Mouse (Mus musculus): ENCODE data around the gene Tmsb15l. TPM values are rescaled to one million over a fixed set of nuclear protein-coding genes. Genes with fewer than 3 reads are reported as not detected.
"Not testable (repeated sequence)": the region's sequence is repeated elsewhere in the genome, so short reads cannot be mapped to it uniquely, and the experiment has no call there.

Gene Tmsb15l
- total RNA-seq (2015) (2.1 TPM in 1 of 2 replicates, not detected in the other), total RNA-seq (2017) (3.9 and 10.4 TPM in 2 replicates)

- ATAC-seq (ENCODE audit: poor library complexity, severe bottlenecking) = peak; percentile 98
Measured at GRCm38 (mm10) chrX:136976424-136977084, at the start of gene Tmsb15l, which contains the start of gene Tmsb15b1. Tmsb15l (minus strand) TSS chrX:136976869. Tmsb15b1 (minus strand) TSS chrX:136976874.

GRCm38 (mm10) chrX:137019310-137019709, 42.6 kb upstream of the Tmsb15l start:
- ATAC-seq (ENCODE audit: poor library complexity, severe bottlenecking) = peak; percentile 89

GRCm38 (mm10) chrX:137017668-137018067, 41.0 kb upstream of the Tmsb15l start:
- ATAC-seq (ENCODE audit: poor library complexity, severe bottlenecking) = peak; percentile 55; the same call in 1 of the 2 replicates

- peak; percentile 82 for ATAC-seq (ENCODE audit: poor library complexity, severe bottlenecking)
Measured at GRCm38 (mm10) chrX:137015099-137015709, 38.5 kb upstream of the Tmsb15l start.

GRCm38 (mm10) chrX:136996256-136996655, 19.6 kb upstream of the Tmsb15l start:
- no peak for ATAC-seq (ENCODE audit: poor library complexity, severe bottlenecking)

GRCm38 (mm10) chrX:136993641-136994040, 17.0 kb upstream of the Tmsb15l start:
- no peak for ATAC-seq (ENCODE audit: poor library complexity, severe bottlenecking)

GRCm38 (mm10) chrX:136992978-136993547, 16.4 kb upstream of the Tmsb15l start, which contains the start of gene Zcchc18:
Zcchc18 (plus strand) TSS chrX:136993155.
- ATAC-seq (ENCODE audit: poor library complexity, severe bottlenecking) = peak; percentile 84

- ATAC-seq (ENCODE audit: poor library complexity, severe bottlenecking) = peak; percentile 34
Measured at GRCm38 (mm10) chrX:136992191-136992965, 15.7 kb upstream of the Tmsb15l start.

- ATAC-seq (ENCODE audit: poor library complexity, severe bottlenecking) = peak; percentile 43
Measured at GRCm38 (mm10) chrX:136991274-136991673, 14.6 kb upstream of the Tmsb15l start.

GRCm38 (mm10) chrX:136986039-136986438, 9.4 kb upstream of the Tmsb15l start:
- peak; percentile 91 for ATAC-seq (ENCODE audit: poor library complexity, severe bottlenecking)

- peak; percentile 53 for ATAC-seq (ENCODE audit: poor library complexity, severe bottlenecking)
Measured at GRCm38 (mm10) chrX:136978616-136979015, 1.9 kb upstream of the Tmsb15l start.

- ATAC-seq (ENCODE audit: poor library complexity, severe bottlenecking) = not testable (repeated sequence)
Measured at GRCm38 (mm10) chrX:136975397-136975796, 1.3 kb downstream of the Tmsb15l start, which contains the start of gene Tmsb15b2. Tmsb15b2 (minus strand) TSS chrX:136975497.

- 0 out of 2 replicates have a peak, but pooled peaks have one; percentile 49 for ATAC-seq (ENCODE audit: poor library complexity, severe bottlenecking)
Measured at GRCm38 (mm10) chrX:136959688-136960087, 17.0 kb downstream of the Tmsb15l start.

GRCm38 (mm10) chrX:136958300-136958699, 18.4 kb downstream of the Tmsb15l start:
- not testable (repeated sequence) for ATAC-seq (ENCODE audit: poor library complexity, severe bottlenecking)

- ATAC-seq (ENCODE audit: poor library complexity, severe bottlenecking) = peak; percentile 96
Measured at GRCm38 (mm10) chrX:136957583-136958279, 18.9 kb downstream of the Tmsb15l start.

GRCm38 (mm10) chrX:136937985-136938384, 38.7 kb downstream of the Tmsb15l start:
- no peak for ATAC-seq (ENCODE audit: poor library complexity, severe bottlenecking)

GRCm38 (mm10) chrX:136927031-136927430, 49.6 kb downstream of the Tmsb15l start, which contains the start of gene H2bfm:
H2bfm (plus strand) TSS chrX:136927325.
- no peak for ATAC-seq (ENCODE audit: poor library complexity, severe bottlenecking)

- ATAC-seq (ENCODE audit: poor library complexity, severe bottlenecking) = no peak
Measured at GRCm38 (mm10) chrX:136925863-136926262, 50.8 kb downstream of the Tmsb15l start.
